Mouse (Mus musculus) E14TG2a.4 (cell line): ENCODE measurements around the gene Ino80.

Experiments
- H3K27me3 ChIP-seq: 2 replicates; pipeline ENCODE4 v1.6.1; 2014; ENCODE audit warnings: low read length, control low read depth; ENCODE audit not compliant: insufficient read depth
- H3K36me3 ChIP-seq: 2 replicates; pipeline ENCODE4 v1.6.1; 2014; ENCODE audit warnings: low read length, control low read depth; ENCODE audit not compliant: insufficient read depth
- H3K4me1 ChIP-seq: replicated peaks from 2 replicates; pipeline ENCODE4 v1.6.1; 2014; ENCODE audit warnings: low read depth, low read length, control low read depth
- H3K4me3 ChIP-seq: replicated peaks from 2 replicates; pipeline ENCODE4 v1.5.1; 2014; ENCODE audit warnings: mild to moderate bottlenecking, low read length
- H3K9me3 ChIP-seq: 2 replicates; pipeline ENCODE4 v1.6.1; 2014; ENCODE audit warnings: low read length, control low read depth
- CTCF ChIP-seq: conservative IDR thresholded peaks from 2 replicates; pipeline ENCODE4 v1.5.1; 2014; ENCODE audit warnings: low read length
- NANOG ChIP-seq: IDR thresholded peaks from 2 replicates; pipeline ENCODE4 v1.6.1; 2014; ENCODE audit warnings: borderline replicate concordance, low read length, mixed read lengths
- POU5F1 ChIP-seq: IDR thresholded peaks from 2 replicates; pipeline ENCODE4 v1.6.1; 2014; ENCODE audit warnings: low read length, borderline replicate concordance

Gene Ino80

GRCm38 (mm10) chr2:119327102-119327480, 150.4 kb downstream of the Ino80 start:
- Histone ChIP-seq H3K4me3 (peak overlapping the region; percentile 77), H3K27me3 (peaks cover 97% of the 10 kb centered on the region), H3K36me3 (no peaks in the 10 kb centered on the region), H3K4me1 (peaks cover 52% of the 10 kb centered on the region), H3K9me3 (no peaks in the 10 kb centered on the region)
- TF ChIP-seq POU5F1 (no peak), CTCF (0 out of 2 replicates have a peak, but pooled peaks have one; percentile 33), NANOG (no peak)

GRCm38 (mm10) chr2:119326161-119327101, 151.1 kb downstream of the Ino80 start:
- peak overlapping the region; percentile 77 for H3K4me3 ChIP-seq
- peaks cover 97% of the 10 kb centered on the region for H3K27me3 ChIP-seq
- H3K9me3 ChIP-seq: no peaks in the 10 kb centered on the region
- no peaks in the 10 kb centered on the region for H3K36me3 ChIP-seq
- H3K4me1 ChIP-seq: peaks cover 52% of the 10 kb centered on the region
- TF ChIP-seq NANOG (no peak), CTCF (no peak; the same call in 1 of the 2 replicates), POU5F1 (no peak)

- no peak for TF ChIP-seq POU5F1
- TF ChIP-seq NANOG: no peak
- TF ChIP-seq CTCF: no peak
- Histone ChIP-seq H3K4me3 (peak within 1 kb of the TSS; percentile 77), H3K27me3 (peaks cover 97% of the 10 kb centered on the region), H3K4me1 (peaks cover 54% of the 10 kb centered on the region), H3K9me3 (0 out of 2 replicates have a peak, but pooled peaks cover 3% of the 10 kb centered on the region), H3K36me3 (no peaks in the 10 kb centered on the region)
These were observed 151.8 kb downstream of the Ino80 start, which contains the start of gene Dll4 for GRCm38 (mm10) chr2:119325568-119326143. TSS of gene Dll4 (plus strand) at chr2:119325784.

DNA sequence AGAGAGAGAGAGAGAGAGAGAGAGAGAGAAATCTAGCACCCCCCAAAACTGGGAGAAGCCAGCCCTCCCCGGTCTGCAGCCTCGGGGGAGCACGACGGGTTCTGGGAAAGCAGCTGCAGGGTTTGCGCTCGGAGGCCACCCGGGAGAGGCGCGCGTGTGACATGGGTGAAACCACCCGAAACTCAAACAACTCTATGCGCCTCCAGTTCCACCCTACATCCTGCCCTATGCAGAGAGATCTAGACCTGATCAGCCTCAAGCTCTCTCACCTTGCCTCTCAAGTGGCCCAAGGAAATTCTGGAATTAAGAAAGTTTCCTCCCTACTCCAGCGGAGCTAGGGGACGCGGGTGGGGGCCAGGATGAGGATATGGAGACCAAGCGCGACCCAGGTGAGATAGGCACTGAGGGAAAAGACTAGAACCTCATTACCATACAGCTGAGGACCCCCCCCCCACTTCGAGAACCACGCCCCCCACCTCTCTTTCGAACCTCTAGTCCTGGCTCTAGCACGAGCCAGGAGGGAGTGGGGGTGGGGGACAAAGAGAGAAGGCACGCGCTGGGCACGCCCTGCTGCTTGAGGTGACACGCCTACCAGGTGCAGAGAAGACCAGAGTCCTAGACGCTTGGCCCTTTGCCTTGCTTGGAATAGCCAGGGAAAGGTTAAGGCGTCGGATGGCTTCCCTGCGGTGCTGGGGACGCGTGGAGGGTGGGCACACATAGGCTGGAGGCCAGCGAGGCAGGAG, 152.7 kb downstream of the Ino80 start:
- no peaks in the 10 kb centered on the region for H3K36me3 ChIP-seq
- TF ChIP-seq POU5F1 (no peak), CTCF (no peak), NANOG (no peak)
- 0 out of 2 replicates have a peak, but pooled peaks cover 6% of the 10 kb centered on the region for H3K9me3 ChIP-seq
- H3K4me3 ChIP-seq: peak overlapping the region; percentile 77
- peaks cover 96% of the 10 kb centered on the region for H3K27me3 ChIP-seq
- H3K4me1 ChIP-seq: peaks cover 54% of the 10 kb centered on the region

- peaks cover 98% of the 10 kb centered on the region for H3K27me3 ChIP-seq
- TF ChIP-seq CTCF: no peak
- TF ChIP-seq POU5F1: no peak
- no peak for TF ChIP-seq NANOG
- H3K4me3 ChIP-seq: peak overlapping the region; percentile 77
- 0 out of 2 replicates have a peak, but pooled peaks cover 6% of the 10 kb centered on the region for H3K9me3 ChIP-seq
- H3K36me3 ChIP-seq: no peaks in the 10 kb centered on the region
- H3K4me1 ChIP-seq: peaks cover 54% of the 10 kb centered on the region
These were observed 153.5 kb downstream of the Ino80 start for GRCm38 (mm10) chr2:119323866-119324575.
